Mouse (Mus musculus): ENCODE results near the gene Ninj2.
"Not testable (repeated sequence)": the region's sequence is repeated elsewhere in the genome, so short reads cannot be mapped to it uniquely, and the experiment has no call there.

The Ninj2 gene

DNA sequence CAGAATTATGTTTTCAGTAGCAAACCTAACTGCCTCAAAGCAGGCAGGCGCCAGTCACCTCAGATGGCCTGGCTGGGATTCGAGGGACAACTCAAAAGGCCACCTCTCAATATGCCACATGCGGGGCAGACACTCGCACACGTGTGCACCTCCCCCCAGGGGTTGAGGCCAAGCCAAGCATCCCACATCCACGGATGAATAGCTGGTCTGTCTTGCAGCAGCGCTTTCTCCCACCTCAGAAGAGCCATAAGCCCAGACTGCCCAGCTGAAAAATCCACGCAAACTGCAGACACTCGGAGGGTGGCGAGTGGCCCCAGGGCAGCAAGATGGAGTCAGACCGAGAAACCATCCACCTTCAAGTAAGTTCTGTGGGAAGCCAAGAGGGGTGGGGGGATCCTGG, at the start of gene Ninj2:
Ninj2 (plus strand) TSS at position 251 of the 400 bp plus-strand sequence.
- no peak for DNase-seq (ENCODE audit: low spot score)

DNA sequence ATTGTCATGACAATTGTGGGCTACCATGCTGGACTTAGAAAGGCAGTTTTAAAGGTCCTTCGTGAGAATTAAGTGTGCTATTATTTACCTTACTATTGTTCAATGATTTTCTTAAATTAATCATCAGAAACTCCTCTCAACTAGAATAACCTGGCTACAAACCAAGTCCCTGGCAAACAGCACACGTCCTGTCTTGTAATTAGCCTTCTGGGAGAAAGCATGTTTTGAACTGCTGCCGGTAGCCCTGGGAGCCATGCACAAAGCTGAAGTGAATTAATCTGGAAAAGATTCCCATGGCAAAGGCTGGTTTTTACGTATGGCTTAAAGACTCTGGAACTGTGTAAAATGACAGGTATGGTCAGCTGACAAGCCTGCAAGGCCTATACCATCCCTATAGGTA, 47.7 kb upstream of the Ninj2 start:
- DNase-seq (ENCODE audit: low spot score), result no peak

DNA sequence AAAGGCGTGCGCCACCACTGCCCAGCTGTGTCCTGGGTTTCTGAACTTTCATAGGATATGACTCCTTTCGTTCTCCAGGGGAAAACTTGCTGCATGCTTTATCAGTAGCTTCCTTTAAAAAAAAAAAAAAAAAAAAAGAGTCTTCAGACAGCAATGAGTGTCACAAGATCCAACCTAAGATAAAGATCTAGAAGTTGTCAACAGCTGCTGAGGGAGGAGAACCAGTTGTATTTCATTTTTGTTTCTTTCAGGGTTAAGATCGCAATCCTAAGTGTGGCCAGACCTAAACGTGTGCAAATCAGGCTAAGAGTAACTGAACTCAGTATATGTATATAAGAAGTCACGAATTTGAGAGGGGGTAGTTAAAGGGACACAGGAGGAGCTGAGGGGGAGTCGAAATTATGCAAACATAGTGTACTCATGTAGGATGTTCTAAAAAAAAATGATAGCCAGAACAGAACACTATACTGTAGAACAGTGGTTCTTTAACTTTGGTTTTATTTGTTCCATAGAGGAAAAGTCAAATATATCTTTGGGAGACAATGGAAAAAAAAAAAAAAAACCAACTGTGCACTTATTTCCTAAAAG, 45.4 kb upstream of the Ninj2 start:
- no peak for DNase-seq (ENCODE audit: low spot score)

DNA sequence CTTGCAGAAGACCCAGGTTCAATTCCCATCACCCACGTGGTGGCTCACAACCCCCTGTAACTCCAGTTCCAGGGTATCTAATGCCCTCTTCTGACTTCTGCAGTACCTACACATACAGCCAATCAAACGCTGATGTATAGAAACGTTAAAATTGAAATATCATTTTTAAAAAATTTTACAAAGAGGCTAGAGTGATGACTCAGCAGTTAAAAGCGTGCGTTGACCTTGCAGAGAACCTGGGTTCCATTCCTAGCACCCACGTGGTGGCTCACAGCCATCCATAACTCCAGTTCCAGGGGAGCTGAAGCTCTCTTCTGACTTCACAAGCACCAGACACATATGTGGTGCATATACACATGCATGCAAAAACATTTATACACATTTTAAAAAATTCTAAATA, 38.7 kb upstream of the Ninj2 start:
- no peak for DNase-seq (ENCODE audit: low spot score)

DNA sequence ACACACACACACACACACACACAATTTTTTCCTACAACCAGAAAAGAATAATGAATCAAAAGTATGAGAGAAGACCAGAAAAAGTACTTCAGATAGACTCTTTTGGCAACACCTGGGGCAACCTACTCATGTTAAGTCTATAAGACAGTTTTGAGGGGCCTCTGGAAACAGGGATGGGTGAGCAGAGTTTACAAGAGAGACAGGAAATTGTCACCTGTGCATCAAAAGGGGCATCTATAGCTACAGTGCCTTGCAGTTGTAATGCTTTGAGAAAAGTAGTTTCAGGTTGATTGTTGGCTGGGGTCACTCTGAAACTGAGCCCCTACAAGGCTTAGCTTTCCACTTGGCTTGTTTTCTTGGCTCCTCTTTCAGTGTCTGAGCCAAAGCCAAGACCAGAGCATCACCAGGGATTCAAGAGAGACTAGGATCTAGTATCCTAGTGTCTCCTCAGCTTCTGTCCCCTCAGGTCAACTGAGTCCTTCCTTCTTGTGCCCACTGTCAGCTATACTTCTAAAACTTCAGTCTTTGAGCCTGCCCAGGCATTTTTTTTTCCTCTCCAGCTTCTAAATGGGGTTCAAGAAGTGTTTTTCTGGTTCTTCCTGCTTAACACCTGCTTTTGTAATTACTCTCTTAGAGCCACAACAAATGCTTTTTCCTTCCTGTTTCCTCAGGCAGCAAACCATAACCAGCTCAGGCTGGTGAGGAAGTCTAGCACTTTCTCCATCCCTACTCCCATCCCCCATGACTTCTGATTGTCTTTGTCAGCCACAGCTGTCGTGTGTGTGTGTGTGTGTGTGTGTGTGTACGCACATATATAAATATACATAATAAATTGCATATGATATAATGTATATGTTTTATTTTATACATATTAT, 37.2 kb upstream of the Ninj2 start:
- DNase-seq (ENCODE audit: low spot score), result no peak

DNA sequence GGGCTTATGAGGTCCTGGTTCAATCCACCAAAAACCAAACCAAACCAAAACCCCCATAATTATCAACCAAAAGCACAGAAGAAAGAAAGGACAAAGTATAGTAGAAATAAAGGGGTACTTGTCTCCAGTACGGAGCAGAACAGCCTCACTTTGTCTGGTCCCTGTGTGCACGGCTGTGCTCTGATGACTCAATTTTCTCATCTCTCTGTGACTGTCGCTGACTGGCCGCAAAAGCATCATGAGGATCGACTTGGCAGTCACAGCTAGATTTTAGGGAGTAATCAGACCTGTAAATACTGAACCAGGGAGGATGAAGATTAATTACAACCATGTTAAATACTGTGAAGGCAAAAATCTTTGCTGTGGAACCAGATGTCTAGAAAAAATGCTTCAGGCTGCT, 30.2 kb upstream of the Ninj2 start:
- DNase-seq (ENCODE audit: low spot score), result no peak

DNA sequence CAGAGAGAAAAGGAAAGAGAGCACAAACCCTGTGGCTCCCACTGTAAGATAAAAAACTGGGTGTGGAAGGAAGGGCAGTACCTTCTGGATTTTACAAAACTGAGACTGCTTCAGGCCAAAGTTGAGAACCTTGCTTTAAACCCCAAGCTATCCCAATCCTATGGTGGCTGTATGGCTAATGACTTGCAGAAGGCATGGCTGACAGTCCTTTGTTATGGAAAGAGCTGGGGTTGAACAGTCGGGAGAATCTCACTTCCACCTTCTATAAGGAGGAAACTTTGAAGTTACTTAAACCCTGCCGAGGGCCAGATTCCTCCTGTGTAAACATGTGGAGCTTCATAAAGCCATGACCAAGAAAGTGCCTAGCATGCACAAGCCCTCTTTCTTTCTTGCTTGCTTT, 28.5 kb upstream of the Ninj2 start:
- no peak for DNase-seq (ENCODE audit: low spot score)

DNA sequence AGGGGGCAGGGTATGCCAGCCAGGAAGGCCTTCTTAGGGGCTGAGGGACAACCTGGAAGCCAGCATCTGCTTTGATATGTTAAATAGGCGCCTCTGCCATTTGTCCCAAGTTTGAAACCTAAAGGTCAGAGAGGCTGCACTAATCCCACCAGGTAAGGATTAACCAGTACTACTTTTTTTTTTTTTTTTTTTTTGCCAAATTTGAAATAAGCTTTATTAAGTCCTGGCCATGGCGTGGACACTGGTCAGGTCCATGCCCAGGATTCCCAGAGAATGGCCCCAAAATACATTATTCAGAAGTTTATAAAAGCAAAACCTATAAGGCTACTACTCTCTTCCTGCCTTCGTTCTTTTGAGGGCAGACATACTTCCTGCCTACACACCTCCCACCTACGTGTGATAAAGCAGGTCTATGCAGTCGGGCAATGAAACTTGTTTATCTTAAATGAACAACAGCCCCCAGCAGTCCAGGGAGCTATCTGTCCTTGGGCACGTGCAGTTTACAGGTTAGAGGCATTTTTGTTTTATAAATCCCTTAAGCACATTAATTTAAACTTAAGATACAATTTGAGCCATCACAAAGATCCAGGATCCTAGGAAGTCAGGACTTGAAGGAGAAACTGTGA, 27.5 kb upstream of the Ninj2 start:
- no peak for DNase-seq (ENCODE audit: low spot score)

DNA sequence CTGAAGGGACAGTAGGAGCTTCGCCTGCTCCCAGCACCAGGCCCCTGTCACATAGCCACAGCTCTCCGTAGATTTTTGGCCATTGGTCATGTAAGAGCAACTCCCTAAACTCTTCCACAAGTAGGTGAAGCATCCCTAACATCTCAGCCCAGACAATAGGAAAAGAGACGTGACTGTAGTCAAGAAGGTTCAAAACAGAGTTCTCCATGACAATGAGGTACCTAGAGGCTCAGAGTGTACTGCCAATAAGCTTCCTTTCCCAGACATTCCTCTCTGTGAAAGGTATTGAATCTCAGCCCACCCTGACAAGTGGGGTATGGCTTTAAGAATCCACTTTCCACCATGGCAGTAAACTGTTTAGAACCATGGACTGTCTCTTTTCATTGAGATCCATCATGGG, 23.6 kb upstream of the Ninj2 start:
- DNase-seq (ENCODE audit: low spot score), result no peak

DNA sequence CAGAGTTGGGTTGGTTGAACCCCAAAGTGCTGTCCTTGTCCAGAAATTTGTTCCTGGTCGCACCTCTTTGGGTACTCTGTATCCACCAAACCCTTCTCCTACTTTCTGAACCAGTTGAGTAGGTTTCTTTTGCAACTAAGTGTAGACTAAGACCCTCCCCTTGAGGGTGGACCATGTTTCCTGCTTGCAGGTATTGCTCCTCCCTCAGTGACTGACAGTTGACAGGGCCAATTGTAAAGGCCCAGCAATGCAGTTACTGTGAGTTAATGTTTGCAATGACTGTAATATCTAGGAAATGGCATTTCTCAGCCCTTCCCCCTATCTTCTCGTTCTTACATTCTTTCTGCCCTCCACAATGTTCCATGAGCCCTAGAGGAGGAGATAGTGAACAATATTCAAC, 20.5 kb upstream of the Ninj2 start:
- no peak for DNase-seq (ENCODE audit: low spot score)

DNA sequence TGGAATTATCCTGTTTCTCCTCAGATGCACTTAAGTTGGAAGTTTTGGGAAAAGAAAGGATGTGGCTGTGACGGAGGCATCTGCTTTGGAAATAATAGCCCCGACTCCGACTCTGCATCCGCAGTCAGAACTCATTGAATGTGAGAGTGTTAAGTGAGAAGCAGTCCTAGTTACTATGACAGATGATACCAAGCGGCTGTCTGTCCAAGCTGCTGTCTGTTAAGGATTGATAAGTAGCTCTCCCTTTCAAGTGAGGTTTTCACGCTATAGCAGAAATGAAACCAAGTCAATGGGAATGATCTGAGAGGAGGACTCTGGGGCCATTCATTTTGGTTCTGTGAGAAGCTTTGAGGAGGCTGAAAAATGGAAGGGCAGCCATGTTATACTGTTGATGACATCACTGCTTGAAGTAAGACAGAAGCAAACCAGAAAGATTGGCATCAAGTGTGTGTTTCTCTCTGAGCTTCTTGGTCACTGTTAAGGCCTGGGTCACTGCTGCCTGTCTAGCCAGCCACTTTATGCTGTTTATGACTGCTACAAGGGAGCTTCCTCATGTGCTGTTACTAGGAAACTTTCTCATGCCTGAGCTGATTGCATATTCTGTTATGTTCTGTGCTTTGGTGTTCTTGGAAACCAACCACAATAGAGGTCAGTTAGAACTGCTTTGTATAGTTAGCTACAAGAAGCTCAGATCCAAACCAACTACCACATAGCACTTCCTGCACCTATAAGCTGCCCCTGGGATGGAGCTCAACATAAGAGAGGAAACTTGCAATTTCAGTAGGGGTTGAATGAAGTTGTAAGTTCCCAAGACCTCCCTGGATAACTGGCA, 16.3 kb upstream of the Ninj2 start:
- no peak for DNase-seq (ENCODE audit: low spot score)

DNA sequence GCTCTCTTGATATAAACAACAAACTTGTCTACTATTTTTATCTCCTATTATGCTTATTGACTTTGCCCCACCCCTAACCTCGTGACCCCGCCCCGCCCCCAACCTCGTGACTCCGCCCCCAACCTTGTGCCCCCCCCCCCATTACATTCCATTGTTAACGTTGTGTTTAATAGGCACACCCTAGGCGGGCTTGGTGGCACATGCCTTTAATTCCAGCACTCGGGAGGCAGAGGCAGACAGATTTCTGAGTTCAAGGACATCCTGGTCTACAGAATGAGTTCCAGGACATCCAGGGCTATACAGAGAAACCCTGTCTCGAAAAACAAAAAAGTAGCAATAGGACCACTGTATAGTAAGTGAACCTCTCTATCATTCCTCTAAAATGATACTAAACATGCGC, 13.6 kb upstream of the Ninj2 start:
- DNase-seq (ENCODE audit: low spot score), result no peak

DNA sequence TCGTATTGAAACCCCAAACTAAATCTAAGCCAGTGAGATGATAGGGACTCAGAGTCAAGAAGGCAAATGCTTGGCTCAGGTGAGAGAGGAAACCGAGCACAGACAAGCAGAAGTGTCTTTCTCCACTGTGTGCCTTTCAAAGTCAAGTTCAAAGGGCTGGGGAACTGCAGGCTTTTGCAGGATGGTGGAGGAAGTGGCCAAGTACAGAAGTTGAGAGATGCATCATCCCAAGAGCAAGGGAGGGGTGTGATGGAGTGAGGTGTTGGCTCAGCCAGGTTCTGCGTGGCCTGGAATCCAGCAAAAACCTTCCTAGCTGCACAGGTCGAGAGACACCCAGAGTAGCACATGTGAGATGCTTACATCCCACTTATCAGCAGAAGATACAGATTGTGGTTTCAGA, 11.6 kb upstream of the Ninj2 start:
- no peak for DNase-seq (ENCODE audit: low spot score)

DNA sequence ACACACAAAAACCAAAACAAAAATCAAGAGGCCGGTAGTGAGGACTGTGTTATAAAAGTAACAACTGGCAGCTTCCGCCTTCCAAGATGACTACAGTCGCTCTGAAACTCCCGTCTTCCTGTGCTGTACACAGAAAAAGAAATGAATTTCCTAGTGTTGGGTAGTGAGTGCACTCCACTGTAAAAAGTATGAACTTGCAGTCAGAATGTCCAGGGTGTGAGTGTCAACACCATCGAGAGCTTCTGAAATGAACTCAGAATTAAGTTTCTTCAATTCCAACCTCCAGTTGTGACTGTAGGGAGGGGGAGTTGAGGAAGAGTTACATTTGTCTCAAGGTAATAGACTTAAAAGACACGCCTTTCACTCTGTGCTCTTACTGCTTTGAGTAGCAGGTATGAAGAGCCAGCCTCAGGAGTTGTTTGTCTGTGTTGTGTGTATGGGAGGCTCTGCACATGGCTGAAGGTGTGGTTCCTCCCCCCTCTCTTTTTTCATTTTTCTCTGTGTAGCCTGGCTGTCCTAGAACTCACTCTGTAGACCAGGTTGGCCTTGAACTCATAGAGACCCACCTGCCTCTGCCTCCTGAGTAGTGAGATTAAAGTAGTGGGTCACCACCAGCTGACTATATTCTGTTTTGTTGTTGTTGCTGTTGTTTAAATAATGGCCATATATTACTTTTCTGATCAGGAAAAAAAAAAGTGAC, 10.7 kb upstream of the Ninj2 start:
- DNase-seq (ENCODE audit: low spot score), result no peak

DNA sequence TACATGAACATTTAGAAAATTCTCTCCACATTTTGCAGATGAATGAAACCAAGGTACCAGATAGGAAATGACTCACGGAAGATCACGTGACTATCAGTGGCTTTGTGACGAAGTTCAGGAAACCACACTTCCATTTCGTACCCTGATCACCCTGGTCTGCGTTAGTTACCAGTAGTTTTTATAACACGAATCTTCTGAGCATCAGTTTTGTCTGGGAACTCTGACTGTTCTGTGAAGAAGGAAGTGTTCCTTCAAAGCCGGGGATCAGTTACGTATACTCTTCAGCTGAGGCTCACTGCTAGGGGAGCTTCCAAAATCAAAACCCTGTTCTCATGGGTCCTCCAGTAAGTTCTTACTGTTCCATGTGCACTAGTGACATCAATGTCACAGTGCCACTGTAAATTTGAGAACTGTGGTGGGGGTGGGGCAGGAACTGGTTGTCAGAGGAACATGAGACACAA, 10.2 kb upstream of the Ninj2 start:
- no peak for DNase-seq (ENCODE audit: low spot score)

DNA sequence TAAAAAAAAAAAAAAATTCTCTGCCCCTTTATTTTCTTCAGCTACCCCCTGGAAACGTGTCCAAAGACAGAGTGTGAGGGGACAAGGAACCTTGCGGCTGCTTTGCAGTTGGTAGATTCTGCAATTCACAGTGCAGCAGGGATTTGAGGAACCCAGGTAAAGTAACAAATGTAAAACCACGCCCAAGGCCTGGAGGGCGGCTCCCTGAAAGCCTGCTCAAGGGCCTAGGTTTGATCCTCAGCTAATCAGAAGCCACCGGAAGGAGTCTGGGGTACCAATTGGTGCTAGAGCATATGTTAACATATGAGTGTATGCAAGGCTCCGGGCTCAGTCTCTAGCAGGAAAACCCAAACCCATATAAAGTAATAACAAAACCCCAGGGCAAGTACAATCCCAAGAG, 9.7 kb upstream of the Ninj2 start:
- DNase-seq (ENCODE audit: low spot score), result no peak

DNA sequence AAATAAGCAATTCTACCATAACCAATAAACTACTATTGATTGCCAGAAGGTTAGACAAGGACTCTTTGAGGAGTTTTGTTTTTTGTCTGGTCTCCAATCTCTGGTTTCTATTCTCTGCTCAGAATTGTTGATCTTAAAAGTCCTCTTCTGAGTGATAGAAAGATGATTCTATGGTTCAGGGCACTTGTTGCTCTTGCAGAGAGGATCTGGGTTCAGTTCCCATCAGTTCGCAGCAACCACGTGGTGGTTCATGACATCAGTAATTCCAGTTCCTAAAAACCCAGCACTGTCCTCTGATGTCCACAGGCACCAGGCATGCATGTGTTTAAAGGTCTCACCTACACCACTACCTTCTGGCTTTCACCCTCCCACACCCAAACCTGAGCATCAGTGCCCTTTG, 8.2 kb upstream of the Ninj2 start:
- no peak for DNase-seq (ENCODE audit: low spot score)

DNA sequence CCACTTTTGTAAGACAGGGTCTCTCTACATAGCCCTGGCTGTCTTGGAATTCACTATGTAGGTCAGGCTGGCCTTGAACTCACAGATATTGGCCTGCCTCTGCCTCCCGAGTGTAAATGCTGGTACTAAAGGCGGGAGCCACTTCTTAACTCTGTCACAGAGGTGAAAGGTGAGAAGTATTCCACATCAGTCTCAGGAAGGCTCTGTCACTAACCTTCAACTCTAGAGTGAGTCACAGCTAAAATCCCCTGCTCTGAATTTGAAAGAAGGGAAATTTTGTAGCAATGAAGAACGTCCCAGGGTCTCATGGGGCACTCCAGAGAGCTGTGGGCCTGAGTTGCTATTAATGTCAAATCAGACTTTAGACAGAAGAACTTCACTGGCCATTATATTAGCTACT, 7.3 kb upstream of the Ninj2 start:
- no peak for DNase-seq (ENCODE audit: low spot score)

DNA sequence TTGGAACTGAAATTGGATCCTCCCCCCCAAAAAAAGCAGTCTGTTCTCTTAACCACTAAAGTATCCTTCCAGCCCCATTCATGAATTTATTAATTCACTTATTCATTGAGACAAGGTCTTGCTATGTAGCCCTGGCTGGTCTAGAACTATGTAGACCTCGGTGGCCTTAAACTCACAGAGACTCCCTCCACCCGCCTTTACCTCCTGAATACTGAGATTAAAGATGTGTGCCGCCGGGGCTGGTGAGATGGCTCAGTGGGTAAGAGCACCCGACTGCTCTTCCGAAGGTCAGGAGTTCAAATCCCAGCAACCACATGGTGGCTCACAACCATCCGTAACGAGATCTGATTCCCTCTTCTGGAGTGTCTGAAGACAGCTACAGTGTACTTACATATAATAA, 6.1 kb upstream of the Ninj2 start:
- not testable (repeated sequence) for DNase-seq (ENCODE audit: low spot score)

DNA sequence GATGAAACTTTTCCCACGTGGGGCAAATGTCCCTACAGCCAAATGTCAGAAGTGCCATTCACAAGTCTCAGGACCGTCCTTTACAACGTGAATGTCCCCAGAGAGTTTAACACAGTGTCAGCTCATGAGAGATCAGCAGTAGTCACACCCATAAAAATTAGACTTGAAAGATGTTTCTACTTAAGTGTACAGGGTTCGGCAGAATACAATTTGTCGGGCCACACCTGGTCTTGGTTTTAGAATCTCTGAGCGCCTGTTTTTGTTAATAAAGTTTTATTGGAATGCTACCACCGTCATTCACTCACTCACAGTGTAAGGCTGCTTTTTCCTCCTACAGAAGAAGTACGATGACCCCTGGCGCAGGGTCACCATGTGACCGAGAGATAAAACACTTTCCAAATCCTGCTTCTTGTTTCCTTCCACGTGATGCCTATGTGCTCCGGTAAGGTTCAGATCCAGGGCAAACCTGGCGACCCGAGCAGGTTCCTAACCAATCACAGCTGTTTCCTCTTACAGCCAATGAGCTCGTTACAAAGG, 2.4 kb upstream of the Ninj2 start:
- no peak for DNase-seq (ENCODE audit: low spot score)

DNA sequence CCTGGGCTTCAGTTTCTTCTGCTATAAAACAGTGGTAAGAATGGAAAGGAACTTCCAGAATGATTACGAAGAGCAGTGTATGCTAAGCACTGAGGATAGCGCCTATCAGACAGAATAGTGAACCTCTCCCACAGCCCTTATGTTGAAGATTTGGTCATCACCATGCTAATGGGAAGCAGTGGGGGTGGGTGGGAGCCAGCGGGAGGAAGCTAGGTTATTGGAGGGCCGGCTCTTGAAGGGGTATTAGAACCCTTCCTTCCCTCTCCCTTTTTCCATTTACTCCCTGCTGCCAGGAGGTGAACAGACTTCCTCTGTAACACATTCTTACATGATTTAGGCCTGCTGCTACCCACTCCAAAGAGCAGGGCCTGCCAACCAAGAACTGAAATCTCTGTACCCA, 1.2 kb upstream of the Ninj2 start:
- DNase-seq (ENCODE audit: low spot score), result no peak
